Mouse (Mus musculus) gastrocnemius, postnatal 36 days (tissue): ENCODE data around the gene Dapk3. TPM values are rescaled to one million over a fixed set of nuclear protein-coding genes. Genes with fewer than 3 reads are reported as not detected.
A peak's percentile ranks its signal among the peaks of the same experiment; 100 is the strongest.
"Not testable (repeated sequence)": the region's sequence is repeated elsewhere in the genome, so short reads cannot be mapped to it uniquely, and the experiment has no call there.

Experiments
- DNase-seq, 2 experiments: peaks; one replicate each; pipeline ENCODE4 v3.0.0; 2022
- intact Hi-C: fragments of 180-260 bp; cut with DNase I; formaldehyde crosslinking; loops from one replicate; pipeline ENCODE4 v1.15.1; 2025
- total RNA-seq, 2 experiments: library from RNA; stranded (reverse); gene quantifications; 2 replicates each; pipeline ENCODE4 v1.2.3; 2021

The Dapk3 gene
- total RNA-seq, 2 experiments from 2014 or later = 21.1 to 23.9 TPM

DNA sequence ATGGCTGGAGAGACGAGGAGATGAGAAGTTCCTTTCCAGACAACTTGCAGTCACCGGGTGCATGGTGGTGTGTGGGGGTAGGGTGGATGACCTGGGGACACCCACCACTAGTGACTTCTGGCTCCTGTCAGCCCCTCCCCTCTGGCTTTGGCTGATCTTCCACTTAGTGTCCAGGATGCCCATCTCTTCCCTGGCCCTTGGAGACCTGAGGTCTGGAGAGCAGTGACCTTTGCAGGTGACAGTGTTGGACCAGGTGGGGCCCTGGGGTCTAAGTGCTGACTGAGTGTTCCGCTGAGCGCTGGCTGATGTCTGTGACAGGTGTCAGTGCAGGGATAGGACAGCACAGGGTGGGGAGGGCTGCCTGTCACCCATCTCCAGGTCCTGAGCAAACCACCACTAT, 12.5 kb downstream of the Dapk3 start:
- intact Hi-C loops = no loop called here
- peak; percentile 42 to 49 for DNase-seq

DNA sequence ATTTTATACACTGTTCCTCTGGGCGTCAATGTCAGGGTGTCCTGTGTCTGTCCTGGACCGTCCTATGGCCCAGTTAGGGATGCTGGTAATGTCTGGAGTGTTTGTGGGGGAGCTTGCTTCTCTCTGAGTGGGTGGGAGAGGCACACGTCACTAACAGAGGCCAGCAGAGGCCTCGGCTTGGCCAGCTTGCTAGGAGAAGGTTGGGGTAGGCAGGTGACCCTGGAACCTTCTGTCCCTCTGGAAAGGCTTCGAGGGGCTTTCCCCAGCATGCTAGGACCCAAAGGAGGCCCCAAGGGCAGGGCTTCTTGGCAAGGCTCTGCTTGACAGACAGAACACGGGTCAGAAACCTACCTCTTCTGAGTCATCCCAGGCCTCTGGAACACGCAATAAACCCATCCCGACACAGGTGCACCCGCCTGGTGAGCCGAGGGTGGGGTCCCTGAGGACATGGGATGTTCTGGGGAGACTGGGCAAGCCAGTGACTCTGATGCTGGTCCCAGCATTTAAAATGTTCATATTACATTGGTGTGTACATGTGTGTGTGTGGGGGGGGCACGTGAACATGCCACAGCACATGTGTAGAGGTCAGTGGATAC, 13.8 kb downstream of the Dapk3 start:
- intact Hi-C loops = no loop called here
- DNase-seq = peak in 1 of 2 experiments; percentile 36

DNA sequence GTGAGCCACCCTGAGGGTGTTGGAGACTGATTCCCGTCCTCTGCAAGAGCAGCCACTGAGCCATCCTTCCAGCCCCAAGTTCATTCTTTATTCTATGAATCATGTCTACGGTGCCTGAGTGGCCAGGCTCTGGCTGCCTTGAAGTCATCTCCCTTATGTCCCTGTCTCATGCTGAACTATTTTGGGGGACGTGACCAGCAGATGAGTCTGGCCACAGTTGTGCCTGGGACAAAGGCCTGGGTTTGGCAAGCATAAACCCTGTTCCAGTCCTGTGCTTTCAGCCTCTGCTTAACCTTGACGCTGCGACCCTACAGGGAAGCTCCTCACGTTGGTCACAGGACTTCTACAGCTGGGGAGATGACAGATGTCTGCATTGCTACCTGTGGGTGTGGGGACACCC, 14.5 kb downstream of the Dapk3 start:
- intact Hi-C loops = no loop called here

DNA sequence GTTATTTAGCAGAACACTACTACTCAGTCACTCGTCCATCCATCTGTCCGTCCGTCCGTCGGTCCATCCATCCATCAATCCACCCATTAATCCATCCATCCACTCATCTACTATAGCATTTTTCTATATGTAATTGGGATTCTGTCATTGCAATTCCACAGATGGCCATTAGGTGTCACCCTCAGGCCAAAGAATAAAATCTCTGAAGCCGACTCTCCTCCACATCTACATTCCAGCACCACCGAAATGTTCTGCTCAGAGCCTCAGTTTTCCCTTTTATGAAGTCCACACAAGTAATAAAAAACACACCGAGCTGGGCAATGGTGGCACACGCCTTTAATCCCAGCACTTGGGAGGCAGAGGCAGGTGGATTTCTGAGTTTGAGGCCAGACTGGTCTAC, 15.4 kb downstream of the Dapk3 start:
- intact Hi-C loops = loop anchor here (2.0 kb wide), 1 partner anchor 19 kb away; no protein-coding TSS in a partner anchor
- DNase-seq = peak in 1 of 2 experiments; percentile 14

More for the DNA sequence above, 14.5 kb downstream of the Dapk3 start:
- peak in 1 of 2 experiments; percentile 32 for DNase-seq

DNA sequence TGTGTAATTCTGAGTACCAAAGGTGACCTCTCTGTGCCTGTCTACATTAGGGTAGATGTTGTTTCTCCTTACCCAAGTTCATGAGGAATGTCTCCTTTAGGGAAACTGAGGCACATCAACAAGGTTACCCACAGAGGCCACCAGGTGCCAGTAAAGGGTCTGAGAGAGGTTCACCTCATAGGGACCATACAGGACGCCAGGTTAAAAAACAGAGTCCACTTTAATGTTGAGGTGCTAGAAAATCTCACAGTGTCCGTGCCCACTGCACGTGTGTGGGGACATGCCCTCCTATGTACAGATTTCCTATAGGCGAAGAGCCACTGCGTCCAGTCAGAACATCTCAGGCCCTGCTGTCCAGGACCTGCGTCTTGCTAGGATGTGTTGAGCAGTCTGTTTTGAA, 16.2 kb downstream of the Dapk3 start:
- DNase-seq = peak in 1 of 2 experiments; percentile 15
- intact Hi-C loops = loop anchor here (2.0 kb wide), 1 partner anchor 18 kb away; no protein-coding TSS in a partner anchor

DNA sequence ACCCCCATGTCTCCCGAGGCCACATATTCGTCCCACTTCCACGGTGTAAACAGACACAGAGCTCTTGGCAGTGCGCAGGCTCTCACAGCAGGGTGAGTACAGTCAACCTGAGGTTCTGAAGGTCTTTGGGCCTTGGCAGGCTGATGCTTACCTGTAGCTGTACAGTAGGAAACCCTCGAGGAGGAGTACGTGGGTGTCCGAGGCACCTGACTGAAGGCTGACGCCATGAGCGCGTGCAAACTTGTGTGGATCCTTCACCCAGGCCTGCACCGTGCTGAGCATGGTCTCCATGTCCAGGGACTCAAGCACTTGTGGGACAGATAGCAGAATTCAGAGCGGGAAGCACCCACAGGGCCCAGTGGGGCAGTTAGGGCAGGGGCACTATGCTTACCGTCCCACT, 17.3 kb downstream of the Dapk3 start:
- intact Hi-C loops = no loop called here
- DNase-seq = no peak

DNA sequence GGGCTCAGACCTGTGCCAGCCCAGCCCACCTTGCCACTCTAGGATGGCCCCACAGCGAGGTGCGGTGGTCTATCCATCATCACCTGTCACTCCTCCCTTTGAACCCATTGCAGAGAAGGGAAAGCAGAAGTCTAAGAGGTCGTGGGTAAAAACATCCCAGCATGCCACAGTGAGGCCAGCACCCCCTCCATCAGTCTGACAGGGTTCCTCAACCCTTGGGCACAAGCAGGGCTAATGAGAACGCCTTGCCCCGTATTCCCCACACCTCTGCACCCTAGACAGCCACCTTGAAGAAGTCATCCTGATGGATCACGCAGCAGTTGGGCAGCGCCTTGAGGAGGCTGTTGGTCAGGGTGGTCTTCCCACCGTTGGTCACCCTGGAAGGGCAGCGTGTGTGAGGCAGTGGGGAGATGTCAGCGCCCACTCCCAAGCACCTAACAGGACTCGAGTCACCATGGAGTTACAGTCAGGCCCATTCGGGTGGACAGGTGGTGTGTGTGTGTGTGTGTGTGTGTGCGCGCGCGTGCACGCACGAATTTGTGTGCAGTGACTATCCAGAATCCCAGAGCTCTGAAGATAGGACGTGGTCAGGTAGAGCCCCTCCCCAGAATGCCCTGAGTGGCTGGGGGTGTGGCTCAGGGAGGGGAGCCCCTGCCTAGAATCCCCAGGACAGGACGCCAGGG, 17.9 kb downstream of the Dapk3 start:
- DNase-seq = peak in 1 of 2 experiments; percentile 40
- intact Hi-C loops = no loop called here

DNA sequence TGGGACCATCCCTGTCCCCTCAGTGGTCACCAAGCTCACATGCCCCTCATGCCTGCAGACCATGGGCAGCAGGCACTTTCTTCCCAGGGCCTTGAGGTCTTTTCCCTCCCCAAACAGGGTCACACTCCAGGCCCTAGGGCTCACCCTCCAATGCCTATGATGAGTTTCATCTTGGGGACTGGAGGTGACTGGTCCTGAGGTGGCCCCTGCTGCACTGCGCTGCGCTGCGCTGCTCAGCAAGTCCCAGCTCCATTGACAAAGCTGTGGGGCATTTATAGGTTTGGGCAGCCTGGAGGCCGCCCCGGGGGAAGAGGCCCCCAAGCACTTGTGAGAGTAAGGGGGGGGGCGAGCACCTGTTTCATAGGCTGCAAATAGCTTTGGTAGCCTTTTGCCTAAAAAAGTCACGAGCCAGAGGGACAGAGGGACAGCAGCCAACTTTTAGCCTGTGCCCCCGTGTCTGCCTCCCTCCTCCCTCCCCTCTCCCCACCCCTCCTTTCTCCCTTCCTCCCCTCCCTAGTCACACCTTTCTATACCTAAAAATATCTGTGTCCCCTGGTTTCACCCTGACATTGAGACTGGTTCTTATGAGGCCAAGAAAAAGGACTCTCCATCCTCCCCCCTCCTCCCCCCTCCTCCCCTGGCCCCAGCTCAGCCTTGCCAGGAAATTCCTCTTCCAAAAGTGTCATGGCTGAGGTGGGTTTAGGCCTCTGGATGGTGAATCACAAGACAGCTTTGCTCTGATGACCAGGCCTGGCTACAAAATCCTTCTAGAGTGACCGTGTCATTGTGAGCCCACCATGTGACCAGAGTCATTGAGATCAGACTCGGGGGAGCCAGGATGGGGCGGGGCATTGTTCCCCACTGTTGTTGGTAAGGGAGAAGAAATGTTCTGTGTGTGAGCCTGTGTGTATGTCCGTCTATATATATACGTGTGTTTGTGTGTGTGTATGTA, 19.3 kb downstream of the Dapk3 start, which contains the start of gene Nmrk2:
TSS of gene Nmrk2 (minus strand) at position 245 of the 952 bp plus-strand sequence.
- intact Hi-C loops = no loop called here
- peak; percentile 37 to 52 for DNase-seq

DNA sequence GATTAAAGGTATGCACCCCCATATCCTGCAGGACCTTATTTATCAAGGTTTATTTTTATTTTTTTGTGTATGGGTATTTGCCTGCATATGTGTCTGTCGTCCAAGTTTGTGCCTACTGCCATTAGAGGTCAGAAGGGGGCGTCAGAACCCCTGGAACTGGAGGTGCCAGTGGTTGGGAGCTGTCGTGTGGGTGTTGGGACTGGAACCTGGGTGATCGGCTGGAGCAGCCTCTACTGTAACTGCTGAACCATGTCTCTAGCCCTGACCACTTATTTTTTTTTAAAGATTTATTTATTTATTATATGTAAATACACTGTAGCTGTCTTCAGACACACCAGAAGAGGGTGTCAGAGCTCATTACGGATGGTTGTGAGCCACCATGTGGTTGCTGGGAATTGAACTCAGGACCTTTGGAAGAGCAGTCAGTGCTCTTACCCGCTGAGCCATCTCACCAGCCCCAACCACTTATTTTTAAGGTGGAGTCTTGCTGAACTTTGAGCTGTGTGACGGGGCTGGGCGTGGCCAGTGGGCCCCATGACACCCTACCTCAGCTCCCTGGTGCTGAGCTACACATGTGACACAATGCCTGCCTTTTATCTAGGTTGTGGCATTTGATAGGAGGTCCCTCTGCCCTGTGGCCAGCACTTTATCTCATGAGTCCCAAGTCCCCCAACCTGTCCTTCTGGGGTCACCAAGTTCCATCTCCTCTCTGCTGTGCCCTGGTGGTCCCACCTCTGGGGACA, 20.3 kb downstream of the Dapk3 start:
- intact Hi-C loops = no loop called here
- DNase-seq = peak in 1 of 2 experiments; percentile 17

DNA sequence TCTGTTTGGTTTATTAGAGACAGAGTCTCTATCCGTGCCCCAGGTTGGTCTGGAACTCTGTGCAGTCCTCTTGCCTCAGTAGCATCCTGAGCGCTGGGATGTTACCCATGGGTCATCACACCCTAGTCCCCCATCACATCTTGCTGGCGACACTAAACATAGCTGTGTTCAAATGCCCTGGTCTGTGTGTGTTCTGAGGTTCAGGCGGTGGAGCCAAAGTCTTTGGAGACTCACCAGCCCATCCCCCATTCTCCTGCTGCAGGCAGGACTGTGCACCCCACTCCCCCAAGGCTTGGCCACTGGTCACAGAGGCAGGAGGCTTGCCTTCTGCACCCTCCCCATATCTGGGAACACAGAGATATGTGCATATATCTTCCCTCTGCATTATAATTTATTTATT, 21.3 kb downstream of the Dapk3 start:
- no peak for DNase-seq
- intact Hi-C loops = no loop called here

DNA sequence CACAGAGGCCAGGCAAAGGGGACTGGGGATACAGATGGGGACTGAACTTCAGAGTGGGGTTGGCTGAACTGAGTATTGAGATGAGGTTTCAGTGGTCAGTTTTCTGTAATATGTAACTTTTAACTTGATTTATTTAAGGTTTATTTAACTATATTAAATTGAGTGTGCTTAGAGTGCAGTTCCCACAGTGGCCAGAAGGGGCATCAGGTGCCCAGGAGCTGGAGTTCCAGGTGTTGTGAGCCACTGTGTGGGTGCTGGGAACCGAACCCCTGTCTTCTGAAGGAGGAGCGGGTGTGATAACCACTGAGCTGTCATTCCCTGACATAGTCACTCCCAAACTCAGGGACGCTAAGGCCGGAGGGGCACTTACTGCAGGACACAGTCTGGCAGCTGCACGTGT, 27.3 kb downstream of the Dapk3 start:
- DNase-seq = no peak

DNA sequence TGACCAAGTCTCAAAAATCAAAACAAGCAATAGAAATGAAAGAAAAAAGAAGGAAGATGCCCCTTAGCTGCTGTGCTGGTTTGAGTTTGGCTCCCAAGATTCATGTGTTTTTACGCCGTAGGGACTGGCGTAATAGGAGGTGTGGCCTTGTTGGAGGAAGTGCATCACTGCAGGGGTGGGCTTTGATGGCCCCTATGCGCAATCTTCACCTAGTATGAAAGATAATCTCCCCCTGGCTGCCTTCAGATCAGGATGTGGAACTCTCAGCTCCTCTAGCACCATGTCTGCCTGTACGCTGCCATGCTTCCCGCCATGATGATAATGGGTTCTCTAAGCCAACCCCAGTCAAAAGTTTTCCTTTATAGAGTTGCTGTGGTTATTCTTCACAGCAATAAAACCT, 33.5 kb downstream of the Dapk3 start:
- no peak for DNase-seq
- intact Hi-C loops = loop anchor here (2.0 kb wide), 1 partner anchor 17 kb away; no protein-coding TSS in a partner anchor

More for the DNA sequence above, 27.3 kb downstream of the Dapk3 start:
- intact Hi-C loops = no loop called here

DNA sequence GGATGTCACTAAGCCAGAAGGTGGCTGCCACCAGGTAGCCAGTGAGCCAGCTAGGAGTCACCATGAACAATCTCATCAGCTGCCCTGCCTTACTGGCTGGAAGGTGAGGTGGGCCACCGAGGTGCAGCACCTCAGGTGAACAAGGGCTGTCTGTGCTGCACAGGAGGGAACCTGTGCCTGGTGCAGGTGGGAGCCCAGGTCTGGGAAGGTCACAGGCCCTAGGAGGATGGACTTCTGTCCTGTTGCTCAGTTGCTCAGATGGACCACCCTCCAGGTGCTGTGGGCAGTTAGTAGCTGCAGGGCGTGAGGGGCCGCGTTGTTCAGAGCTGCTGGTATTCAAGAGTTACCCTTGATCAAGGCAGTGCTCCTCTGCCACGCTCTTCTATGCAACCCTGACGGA, 34.0 kb downstream of the Dapk3 start:
- intact Hi-C loops = loop anchor here (2.0 kb wide), 1 partner anchor 18 kb away; no protein-coding TSS in a partner anchor
- DNase-seq = no peak

DNA sequence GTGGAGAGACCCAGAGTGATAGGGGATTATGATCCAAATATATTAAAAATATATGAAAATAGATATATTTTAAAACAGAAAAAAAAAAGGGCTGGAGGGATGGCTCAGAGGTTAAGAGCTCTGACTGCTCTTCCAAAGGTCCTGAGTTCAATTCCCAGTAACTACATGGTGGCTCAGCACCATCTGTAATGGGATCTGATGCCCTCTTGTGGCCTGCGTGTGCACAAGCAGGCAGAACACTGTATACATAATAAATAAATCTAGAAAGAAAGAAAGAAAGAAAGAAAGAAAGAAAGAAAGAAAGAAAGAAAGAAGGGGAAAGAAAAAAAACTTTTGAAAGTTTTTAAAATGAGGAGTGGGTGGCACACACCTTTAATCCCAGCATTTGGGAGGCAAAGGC, 34.5 kb downstream of the Dapk3 start:
- intact Hi-C loops = loop anchor here (2.0 kb wide), 1 partner anchor 18 kb away; no protein-coding TSS in a partner anchor
- DNase-seq = not testable (repeated sequence)

DNA sequence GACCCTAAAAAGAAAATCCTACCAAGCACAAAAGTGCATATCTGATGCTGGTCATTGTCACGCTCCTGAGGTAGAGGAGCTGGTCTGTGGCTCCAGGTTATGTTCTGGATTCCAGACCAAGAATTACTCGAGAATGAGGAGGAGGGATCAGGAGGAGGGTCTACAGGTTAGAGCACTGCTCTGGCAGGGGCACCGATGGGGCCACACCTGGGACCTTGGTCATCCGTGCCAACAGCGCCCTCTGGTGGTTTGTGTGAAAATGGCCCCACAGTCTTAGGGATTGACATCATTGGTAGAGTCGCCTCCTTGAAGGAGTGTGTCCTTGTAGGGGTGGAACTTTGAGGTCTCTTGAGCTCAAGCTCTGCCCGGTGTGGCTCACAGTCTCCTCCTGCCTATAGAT, 35.2 kb downstream of the Dapk3 start:
- peak in 1 of 2 experiments; percentile 55 for DNase-seq
- intact Hi-C loops = loop anchor here (2.0 kb wide), 1 partner anchor 19 kb away; no protein-coding TSS in a partner anchor

DNA sequence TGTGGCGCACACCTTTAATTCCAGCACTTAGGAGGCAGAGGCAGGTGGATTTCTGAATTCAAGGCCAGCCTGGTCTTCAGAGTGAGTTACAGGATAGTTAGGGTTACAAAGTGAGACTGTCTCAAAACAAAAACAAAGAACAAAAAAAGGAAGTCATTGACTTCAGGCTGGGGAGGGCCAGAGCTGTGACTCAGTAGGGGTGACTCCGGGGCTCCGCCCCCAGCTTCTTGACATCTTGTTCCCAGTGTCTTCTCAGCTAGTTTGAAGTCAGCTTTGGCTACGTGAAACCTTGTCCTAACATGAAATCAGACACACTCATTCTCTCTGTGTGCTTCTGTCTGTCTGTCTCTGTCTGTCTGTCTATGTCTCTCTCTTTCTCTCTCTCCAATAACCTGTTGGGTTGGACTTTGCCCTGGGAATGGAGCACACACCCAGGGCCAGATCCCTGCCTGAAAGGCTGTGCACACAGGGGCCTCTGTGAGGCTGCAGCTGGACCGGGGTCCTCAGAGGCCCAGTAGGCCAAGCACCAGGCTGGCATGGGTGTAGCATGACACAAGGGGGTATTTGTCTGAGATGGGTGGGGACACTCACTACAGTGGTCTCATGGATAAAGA, 38.7 kb downstream of the Dapk3 start:
- no peak for DNase-seq
- intact Hi-C loops = no loop called here

DNA sequence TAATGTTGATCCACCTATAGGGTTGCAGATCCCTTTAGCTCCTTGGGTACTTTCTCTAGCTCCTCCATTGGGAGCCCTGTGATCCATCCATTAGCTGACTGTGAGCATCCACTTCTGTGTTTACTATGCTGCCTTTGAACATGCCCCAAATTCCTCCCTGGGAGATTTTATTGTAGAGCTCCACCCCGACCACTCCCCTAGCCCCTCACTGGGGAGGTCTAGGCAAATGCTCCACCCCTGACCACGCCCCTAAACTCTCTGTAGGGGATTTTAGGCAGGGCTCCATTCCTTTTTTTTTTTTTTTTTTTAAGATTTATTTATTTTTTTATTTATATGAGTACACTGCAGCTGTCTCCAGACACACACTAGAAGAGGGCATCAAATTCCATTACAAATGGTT, 40.9 kb downstream of the Dapk3 start:
- DNase-seq, intact Hi-C loops: not testable (repeated sequence)

DNA sequence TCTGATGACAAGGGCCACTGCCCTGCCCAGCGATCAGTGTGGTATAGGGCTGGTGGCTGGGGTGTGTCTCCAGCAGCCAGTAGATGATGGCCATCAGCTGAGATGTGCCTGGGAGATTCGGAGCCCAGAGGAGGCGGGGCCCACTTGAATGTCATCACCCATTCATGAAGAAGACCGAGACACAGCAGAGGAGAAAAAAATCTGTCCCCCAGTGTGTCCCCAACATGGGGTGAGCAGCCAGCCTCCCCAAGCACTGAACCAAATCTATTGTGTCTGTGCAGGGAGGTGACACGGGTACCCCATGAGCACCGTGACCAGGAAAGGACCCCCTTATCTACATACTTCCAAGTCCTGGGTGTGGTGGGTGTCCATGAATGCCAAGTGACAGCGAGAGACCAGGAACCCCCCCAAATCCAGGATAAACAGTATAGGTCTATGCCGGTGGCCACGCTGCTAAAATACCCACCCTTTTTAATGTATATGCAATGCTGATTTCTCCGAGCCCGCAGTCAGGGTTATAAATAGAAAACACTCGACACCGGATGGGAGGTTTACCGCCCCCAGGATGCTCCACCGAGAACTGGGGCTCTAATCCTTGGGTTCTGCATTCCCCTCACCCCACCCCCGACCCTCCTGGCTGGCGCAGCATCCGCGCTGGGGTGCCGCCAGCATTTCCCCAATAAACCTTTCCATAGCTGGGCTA, 47.1 kb downstream of the Dapk3 start:
- intact Hi-C loops = loop anchor here (2.0 kb wide), 1 partner anchor 23 kb away; no protein-coding TSS in a partner anchor
- no peak for DNase-seq
